Mouse (Mus musculus) midbrain, embryonic 12.5 days (tissue): ENCODE results near the gene Ctxn1. TPM values are rescaled to one million over a fixed set of nuclear protein-coding genes. Genes with fewer than 3 reads are reported as not detected.
A peak's percentile ranks its signal among the peaks of the same experiment; 100 is the strongest.

ENCODE experiments used
- ATAC-seq: fragments of 200-750 bp; cut with Nextera tagmentation; 2 replicates; pipeline ENCODE4 v1.8.0; 2017; ENCODE audit warnings: low read depth, moderate TSS enrichment, moderate library complexity; ENCODE audit not compliant: low FRiP score
- H3K27ac ChIP-seq: fragments of 300-500 bp; sonication (generic); replicated peaks from 2 replicates; pipeline ENCODE4 v1.5.1; 2016; ENCODE audit warnings: mild to moderate bottlenecking
- H3K27me3 ChIP-seq: fragments of 300-500 bp; sonication (generic); 2 replicates; pipeline ENCODE4 v1.6.1; 2016; ENCODE audit warnings: mild to moderate bottlenecking
- H3K36me3 ChIP-seq: fragments of 300-500 bp; sonication (generic); 2 replicates; pipeline ENCODE4 v1.6.1; 2016
- H3K4me1 ChIP-seq: fragments of 300-500 bp; sonication (generic); 2 replicates; pipeline ENCODE4 v1.6.1; 2016
- H3K4me2 ChIP-seq: fragments of 300-500 bp; sonication (generic); replicated peaks from 2 replicates; pipeline ENCODE4 v1.6.1; 2016; ENCODE audit warnings: mild to moderate bottlenecking, moderate library complexity
- H3K4me3 ChIP-seq: fragments of 300-500 bp; sonication (generic); 2 replicates; pipeline ENCODE4 v1.5.1; 2016; ENCODE audit warnings: mild to moderate bottlenecking
- H3K9ac ChIP-seq: fragments of 300-500 bp; sonication (generic); replicated peaks from 2 replicates; pipeline ENCODE4 v1.6.1; 2016; ENCODE audit warnings: mild to moderate bottlenecking, moderate library complexity
- H3K9me3 ChIP-seq: fragments of 300-500 bp; sonication (generic); 2 replicates; pipeline ENCODE4 v1.6.1; 2016; ENCODE audit warnings: mild to moderate bottlenecking
- WGBS: fragments of 180-500 bp; shearing (Covaris S2); methylation state at CpG from one replicate; pipeline ENCODE4 v1.1.7; 2016; 5-methylcytosine and 5-hydroxymethylcytosine counted together
- polyA plus RNA-seq: library from polyadenylated mRNA; unstranded; fragments of >200 nt; fragmentation: Nextera tagmentation; extraction: Ambion mirVana; gene quantifications from 2 replicates; pipeline ENCODE4 v1.2.1, GENCODE M21; 2016

Ctxn1 gene
- polyA plus RNA-seq, 1 experiment from 2014 or later, result 170 TPM

DNA sequence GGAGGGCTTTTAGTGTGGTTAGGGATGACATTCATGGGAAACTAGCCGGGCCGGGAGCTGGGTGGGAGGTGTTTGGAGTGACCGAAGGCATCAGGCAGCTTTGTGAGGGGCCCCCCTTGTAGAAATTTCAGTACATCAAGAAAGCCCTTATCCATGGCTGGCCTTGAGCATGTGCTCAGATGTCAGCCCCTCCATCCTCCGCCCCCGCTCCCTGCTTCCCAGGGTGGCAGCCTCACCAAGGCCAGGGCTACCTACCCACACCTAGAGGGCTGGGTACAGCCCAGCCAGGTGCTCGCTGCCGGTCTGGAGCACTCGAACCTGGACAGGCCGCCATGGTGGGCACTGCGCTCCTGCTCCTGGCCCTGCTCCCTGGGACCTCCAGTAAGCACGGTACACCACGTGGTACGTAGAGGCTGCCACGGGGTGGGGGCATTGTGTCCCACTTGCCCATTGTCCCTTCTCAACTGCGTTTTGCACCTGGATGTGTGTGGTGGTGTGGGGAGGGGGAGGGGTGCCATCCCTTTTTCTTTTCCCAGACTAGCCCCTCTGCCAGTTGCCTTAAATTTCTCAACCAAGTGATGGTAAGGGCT lies 11.0 kb downstream of the Ctxn1 start, which contains the start of gene Tgfbr3l:
Tgfbr3l (plus strand) TSS at position 264 of the 590 bp plus-strand sequence.
- Histone ChIP-seq H3K27ac (no peak within 1 kb of the TSS), H3K9me3 (no peaks in the 10 kb centered on the region), H3K27me3 (peaks cover 20% of the 10 kb centered on the region), H3K4me2 (no peak within 1 kb of the TSS; the same call in 1 of the 2 replicates), H3K9ac (no peak within 1 kb of the TSS), H3K4me3 (no peak within 1 kb of the TSS), H3K4me1 (peaks cover 24% of the 10 kb centered on the region), H3K36me3 (peaks cover 61% of the 10 kb centered on the region)
- no peak for ATAC-seq
- WGBS, result 80% methylated on average over 15 of the region's 15 CpGs

DNA sequence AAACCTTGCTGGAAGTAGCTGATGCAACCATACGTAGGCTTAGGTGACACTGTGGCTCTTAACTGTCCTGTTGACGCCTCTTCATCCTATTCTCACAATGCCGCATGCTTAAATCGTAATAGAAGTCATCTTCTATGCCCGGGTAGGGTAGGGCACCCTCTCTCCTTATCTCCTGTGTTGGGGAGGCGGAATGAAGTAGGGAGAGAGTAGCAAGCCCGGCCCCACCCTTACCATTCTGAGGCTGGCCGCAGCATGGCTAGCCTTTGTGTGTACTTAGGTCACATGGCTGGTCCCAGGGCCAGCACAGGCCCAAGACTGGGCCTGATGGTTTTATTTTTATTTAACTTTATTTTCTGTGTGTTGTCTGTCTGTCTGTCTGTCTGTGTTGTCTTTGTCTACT lies 11.8 kb downstream of the Ctxn1 start:
- H3K4me2 ChIP-seq, result no peak overlapping the region
- no peak overlapping the region for H3K27ac ChIP-seq
- H3K4me3 ChIP-seq, result no peak overlapping the region
- H3K36me3 ChIP-seq, result peaks cover 69% of the 10 kb centered on the region
- peaks cover 20% of the 10 kb centered on the region for H3K27me3 ChIP-seq
- WGBS, result 91% methylated on average over 8 of the region's 8 CpGs
- ATAC-seq, result no peak
- H3K9ac ChIP-seq, result no peak overlapping the region
- peaks cover 19% of the 10 kb centered on the region for H3K4me1 ChIP-seq
- H3K9me3 ChIP-seq, result no peaks in the 10 kb centered on the region

DNA sequence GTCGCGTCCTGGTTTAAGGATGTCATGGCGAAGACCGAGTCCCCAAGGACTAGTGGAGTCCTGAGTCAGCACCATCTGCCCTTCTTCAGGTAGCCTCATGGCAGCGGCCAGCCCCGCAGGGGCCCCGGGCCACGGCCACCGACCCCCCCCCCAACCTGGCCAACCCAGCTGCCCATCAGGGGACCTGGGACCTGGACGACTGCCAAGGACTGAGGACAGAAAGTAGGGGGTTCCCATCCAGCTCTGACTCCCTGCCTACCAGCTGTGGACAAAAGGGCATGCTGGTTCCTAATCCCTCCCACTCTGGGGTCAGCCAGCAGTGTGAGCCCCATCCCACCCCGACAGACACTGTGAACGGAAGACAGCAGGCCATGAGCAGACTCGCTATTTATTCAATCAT lies 13.3 kb downstream of the Ctxn1 start:
- ATAC-seq, result no peak
- no peak overlapping the region for H3K27ac ChIP-seq
- H3K4me2 ChIP-seq, result no peak overlapping the region
- H3K27me3 ChIP-seq, result peaks cover 20% of the 10 kb centered on the region
- H3K36me3 ChIP-seq, result peaks cover 77% of the 10 kb centered on the region
- H3K4me3 ChIP-seq, result no peak overlapping the region
- no peak overlapping the region for H3K9ac ChIP-seq
- H3K4me1 ChIP-seq, result peaks cover 23% of the 10 kb centered on the region
- 82% methylated on average over 13 of the region's 13 CpGs for WGBS
- H3K9me3 ChIP-seq, result no peaks in the 10 kb centered on the region

DNA sequence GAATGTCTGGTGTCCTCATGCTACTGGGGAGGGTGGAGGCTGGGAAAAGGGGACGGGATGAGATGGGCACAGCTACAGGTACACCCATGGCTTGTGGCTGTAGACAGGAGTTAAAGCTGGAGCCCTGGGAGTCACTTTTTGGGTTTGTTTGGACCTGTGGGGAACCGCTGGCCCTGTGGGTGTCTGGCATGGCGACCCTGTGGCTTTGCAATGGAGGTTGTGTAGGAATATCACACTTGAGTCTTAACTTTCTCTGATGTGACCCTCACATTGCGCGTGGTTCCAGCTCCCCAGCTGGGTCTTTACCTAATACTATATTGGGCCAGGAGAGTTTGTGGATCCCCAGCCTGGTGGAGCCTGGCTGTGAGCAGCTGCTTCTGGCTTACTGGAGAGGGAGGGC lies 14.0 kb downstream of the Ctxn1 start:
- no peak overlapping the region for H3K9ac ChIP-seq
- no peak overlapping the region for H3K27ac ChIP-seq
- ATAC-seq, result no peak
- H3K36me3 ChIP-seq, result peaks cover 77% of the 10 kb centered on the region
- no peak overlapping the region for H3K4me2 ChIP-seq
- peaks cover 25% of the 10 kb centered on the region for H3K4me1 ChIP-seq
- peaks cover 20% of the 10 kb centered on the region for H3K27me3 ChIP-seq
- no peak overlapping the region for H3K4me3 ChIP-seq
- no peaks in the 10 kb centered on the region for H3K9me3 ChIP-seq
- 95% methylated on average over 5 of the region's 5 CpGs for WGBS

DNA sequence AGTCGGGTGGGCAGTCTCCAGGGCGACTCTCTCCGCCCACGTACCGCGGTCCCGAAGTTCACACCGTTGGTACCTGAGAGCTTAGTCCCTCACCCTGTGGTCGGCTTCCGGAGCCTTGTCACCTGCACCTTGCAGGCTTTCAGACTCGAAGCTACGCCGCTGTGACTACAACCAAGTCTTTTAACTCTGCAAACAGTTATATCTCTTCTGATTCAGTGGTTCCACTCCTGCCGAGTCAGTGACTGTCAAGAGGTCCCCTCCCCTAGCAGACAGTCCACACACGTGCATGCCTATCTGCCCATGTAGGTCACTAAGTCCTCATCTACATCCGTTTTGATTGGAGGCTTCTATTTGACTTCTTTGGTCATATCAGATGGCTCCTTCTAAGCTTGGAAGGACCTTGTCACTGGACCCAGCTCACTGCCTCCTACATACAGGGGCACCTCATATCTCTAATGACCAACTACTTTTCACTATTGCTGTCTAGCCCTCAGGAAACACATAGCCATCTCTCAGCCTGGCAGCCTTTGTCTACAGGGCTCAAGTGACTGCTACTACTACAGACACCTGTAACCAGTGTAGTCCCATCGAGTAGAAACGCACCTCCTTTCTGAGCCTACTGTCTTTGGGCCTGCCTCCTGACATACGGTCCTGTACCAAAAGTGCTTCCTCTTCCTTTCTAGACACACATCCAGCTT lies 19.7 kb downstream of the Ctxn1 start:
- Histone ChIP-seq H3K9me3 (no peaks in the 10 kb centered on the region), H3K9ac (peak overlapping the region; percentile 70), H3K27me3 (peaks cover 11% of the 10 kb centered on the region; the same call in 1 of the 2 replicates), H3K36me3 (peaks cover 29% of the 10 kb centered on the region), H3K27ac (peak overlapping the region; percentile 87), H3K4me3 (peak overlapping the region; percentile 85), H3K4me1 (peaks cover 27% of the 10 kb centered on the region), H3K4me2 (peak overlapping the region; percentile 81)
- 15% methylated on average over 19 of the region's 19 CpGs for WGBS
- peak; percentile 17 for ATAC-seq

DNA sequence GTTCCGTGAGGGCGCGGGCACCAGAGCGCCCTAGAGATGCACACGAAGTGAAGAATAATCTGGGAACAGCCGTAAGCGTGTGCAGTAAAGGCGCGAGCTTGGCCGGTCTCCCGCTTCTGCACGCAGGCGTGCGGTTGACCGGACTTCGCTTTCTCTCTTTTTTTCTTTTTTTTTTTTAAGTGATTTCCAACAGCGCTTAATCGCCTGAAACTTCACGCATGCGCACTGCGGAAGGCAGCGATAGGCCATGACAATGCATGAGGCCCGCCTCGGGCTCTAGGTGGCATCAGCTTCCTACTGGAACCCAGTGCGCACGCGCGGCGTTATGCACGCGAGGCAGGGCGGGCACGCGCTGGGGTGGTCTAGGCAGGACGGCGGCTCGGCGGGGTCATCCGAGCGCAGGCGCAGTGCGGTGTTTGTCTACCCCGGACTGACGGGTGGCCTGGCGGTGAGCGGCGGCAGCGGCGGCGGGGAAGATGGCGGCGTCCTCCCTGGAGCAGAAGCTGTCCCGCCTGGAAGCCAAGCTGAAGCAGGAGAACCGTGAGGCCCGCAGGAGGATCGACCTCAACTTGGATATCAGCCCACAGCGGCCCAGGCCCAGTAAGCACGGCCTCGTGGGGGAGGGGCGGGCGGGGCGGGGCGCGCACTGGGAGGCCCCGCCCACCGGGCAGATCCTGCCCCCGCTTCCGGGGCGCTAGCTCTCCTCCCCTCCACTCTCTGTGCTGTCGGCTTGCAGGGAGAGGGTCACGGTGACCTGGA lies 20.5 kb downstream of the Ctxn1 start, which contains the start of the genes Map2k7 and Gm49320:
Map2k7 (plus strand) TSS at position 307 of the 759 bp plus-strand sequence.
Gm49320 (plus strand) TSS at position 432 of the 759 bp plus-strand sequence.
- Histone ChIP-seq H3K4me2 (peak within 1 kb of the TSS; percentile 81), H3K9ac (peak within 1 kb of the TSS; percentile 73), H3K9me3 (no peaks in the 10 kb centered on the region), H3K36me3 (peaks cover 22% of the 10 kb centered on the region), H3K27ac (peak within 1 kb of the TSS; percentile 95), H3K4me3 (peak within 1 kb of the TSS; percentile 85), H3K4me1 (peaks cover 27% of the 10 kb centered on the region), H3K27me3 (peaks cover 11% of the 10 kb centered on the region; the same call in 1 of the 2 replicates)
- ATAC-seq, result peak; percentile 94
- under 1% methylated on average over 59 of the region's 71 CpGs for WGBS

DNA sequence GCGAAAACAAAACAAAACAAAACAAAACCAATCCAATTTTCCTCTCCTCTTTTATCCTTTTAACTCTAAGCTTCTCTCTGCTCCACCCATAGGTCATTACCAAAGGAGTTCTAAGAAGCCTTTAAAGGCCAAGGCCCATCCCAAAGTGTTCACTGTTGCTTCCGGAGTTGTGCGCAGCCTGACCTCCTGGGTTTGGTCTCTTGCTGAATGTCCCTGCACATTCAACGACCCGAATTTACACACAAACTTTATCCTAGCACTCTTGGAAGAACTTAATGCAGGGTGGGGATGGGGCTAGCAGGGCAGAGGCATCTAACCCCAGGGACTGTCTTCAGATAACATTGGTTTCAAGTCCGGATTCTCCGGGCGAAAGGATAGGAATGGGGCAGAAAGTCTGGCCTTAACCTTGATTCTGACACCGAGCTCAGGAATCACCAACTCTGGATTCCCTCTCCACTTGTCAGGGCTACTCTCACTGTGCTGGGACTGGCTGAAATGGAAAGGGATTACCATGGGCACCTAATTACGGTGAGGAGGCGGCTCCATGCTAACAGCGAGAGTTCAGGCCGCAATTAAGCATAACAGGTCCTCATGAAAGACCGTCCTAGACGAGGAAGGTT lies 21.1 kb downstream of the Ctxn1 start:
- Histone ChIP-seq H3K4me1 (peaks cover 27% of the 10 kb centered on the region), H3K36me3 (peaks cover 15% of the 10 kb centered on the region), H3K9ac (peak overlapping the region; percentile 73), H3K4me3 (peak overlapping the region; percentile 85), H3K9me3 (no peaks in the 10 kb centered on the region), H3K27me3 (peaks cover 11% of the 10 kb centered on the region; the same call in 1 of the 2 replicates), H3K4me2 (peak overlapping the region; percentile 81), H3K27ac (peak overlapping the region; percentile 95)
- 22% methylated on average over 15 of the region's 15 CpGs for WGBS
- ATAC-seq, result no peak

DNA sequence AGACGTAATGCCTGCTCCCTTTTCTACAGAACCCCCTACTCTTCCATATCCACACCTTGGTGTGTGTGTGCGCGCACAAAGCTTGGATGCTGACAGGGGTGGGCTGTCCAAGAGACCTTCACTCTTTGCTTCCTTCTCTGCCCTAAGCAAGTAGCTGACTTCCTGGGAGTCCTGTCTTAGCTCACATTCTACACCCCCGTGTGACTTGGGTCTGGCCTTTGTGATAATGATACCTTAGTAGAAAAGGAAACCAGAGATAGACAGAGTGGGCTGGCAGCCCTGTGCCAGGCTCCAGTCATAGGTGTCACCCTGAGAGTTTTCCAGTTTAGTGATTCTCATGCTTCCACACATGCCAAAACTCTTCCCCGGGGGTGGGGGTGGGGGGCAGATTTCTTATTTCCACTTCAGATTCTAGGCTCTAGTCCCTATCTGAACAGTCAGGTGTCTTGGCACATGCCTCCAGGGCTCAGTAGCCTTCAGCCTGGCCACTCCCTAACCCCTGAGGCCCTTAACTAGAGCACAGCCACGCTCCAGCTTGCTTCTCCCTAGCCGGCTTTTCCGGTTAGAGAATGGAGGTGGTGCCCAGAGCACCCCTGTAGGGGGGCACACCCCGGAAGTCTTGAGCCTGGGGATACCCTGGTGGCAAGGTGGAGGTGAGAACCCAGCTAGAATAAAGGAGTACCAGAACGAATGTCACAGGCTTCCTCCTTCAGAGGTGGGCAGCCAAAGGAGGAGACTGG lies 28.3 kb downstream of the Ctxn1 start:
- no peak overlapping the region for H3K9ac ChIP-seq

DNA sequence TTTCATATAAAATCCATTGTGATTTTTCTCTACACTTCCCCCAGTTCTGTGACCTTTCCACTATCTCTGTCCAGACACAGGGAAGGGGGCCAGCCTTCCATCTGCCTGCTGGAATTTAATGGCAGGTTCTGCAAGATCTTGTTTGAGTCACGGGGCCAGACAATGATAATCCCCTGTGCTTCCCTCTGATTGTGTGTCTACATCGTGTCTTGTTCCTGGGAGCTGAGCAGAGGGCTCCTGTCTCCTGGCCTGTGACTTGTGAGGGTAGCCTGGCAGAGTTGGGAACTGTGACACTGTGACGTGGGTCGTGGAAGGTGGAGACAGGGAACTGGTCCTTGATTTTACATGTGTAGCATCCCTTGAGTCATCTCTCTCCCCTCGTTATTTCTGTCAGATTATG lies 29.3 kb downstream of the Ctxn1 start:
- Histone ChIP-seq H3K27ac (no peak overlapping the region), H3K9me3 (no peaks in the 10 kb centered on the region), H3K36me3 (no peaks in the 10 kb centered on the region), H3K4me2 (no peak overlapping the region), H3K4me3 (no peak overlapping the region), H3K4me1 (peaks cover 7% of the 10 kb centered on the region), H3K27me3 (peaks cover 28% of the 10 kb centered on the region), H3K9ac (no peak overlapping the region)
- ATAC-seq, result no peak
- 71% methylated on average over 5 of the region's 5 CpGs for WGBS

More for the DNA sequence above, 28.3 kb downstream of the Ctxn1 start:
- Histone ChIP-seq H3K27ac (no peak overlapping the region), H3K27me3 (peaks cover 37% of the 10 kb centered on the region), H3K4me3 (no peak overlapping the region), H3K4me2 (no peak overlapping the region), H3K4me1 (peaks cover 7% of the 10 kb centered on the region), H3K9me3 (no peaks in the 10 kb centered on the region), H3K36me3 (no peaks in the 10 kb centered on the region)
- no peak for ATAC-seq
- WGBS, result 67% methylated on average over 10 of the region's 10 CpGs

DNA sequence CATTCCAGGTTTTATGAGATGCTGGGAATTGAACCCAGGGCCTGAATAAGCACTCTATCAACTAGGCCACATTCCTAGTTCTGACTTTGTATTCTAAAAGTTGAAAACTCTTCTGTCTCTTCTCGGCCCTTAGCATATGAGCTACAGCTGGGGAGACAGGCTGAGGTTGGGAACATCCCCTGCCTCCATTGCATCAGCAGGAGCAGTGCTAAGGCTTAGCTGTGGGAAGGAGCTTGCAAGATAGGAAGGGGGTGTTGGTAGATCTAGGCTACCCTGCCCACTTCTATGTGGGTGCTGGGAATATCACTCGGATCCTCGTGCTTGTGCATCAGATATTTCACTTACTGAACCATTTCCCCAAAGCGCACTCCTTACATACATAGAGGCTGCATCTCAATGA lies 31.2 kb downstream of the Ctxn1 start:
- H3K4me2 ChIP-seq, result no peak overlapping the region
- 91% methylated on average over 4 of the region's 4 CpGs for WGBS
- H3K36me3 ChIP-seq, result no peaks in the 10 kb centered on the region
- peaks cover 7% of the 10 kb centered on the region for H3K4me1 ChIP-seq
- peaks cover 36% of the 10 kb centered on the region for H3K27me3 ChIP-seq
- H3K9me3 ChIP-seq, result no peaks in the 10 kb centered on the region
- no peak overlapping the region for H3K27ac ChIP-seq
- no peak overlapping the region for H3K4me3 ChIP-seq
- H3K9ac ChIP-seq, result no peak overlapping the region
- no peak for ATAC-seq

DNA sequence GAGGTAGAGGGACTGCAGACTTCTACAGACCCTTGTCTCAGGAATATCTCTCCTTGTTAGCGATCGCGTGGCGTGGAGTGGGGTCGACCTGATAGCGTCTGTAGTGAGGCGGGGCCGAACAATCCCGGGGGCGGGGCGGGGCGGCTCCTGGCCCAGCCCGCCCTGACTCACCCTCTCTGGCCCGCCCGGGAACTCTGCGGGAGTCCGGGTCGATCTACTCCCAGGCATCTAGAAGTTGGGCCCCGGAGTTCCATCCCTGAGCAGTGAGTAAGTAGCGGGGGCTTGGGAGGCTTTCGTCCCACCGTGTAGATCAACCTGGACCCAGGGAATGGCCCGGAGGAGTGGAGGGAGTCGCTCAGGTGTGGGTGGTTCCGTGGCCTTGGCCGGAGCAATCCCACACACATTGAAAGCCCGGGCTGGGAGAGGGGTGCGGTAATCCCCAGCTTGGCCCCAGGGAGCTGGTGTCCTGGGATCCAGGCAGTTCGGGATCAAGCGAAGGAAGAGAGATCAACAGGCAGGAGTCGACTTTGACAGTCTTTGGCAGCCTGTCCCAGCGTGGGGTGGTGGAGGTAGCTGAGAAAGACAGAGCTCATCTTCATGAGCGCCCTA lies 32.2 kb downstream of the Ctxn1 start, which contains the start of gene Lrrc8e:
Lrrc8e (plus strand) TSS at position 89 of the 609 bp plus-strand sequence.
- ATAC-seq, result peak; percentile 52; the same call in 1 of the 2 replicates
- H3K36me3 ChIP-seq, result no peaks in the 10 kb centered on the region
- 5% methylated on average over 33 of the region's 33 CpGs for WGBS
- H3K4me3 ChIP-seq, result peak within 1 kb of the TSS; percentile 21
- peaks cover 36% of the 10 kb centered on the region for H3K27me3 ChIP-seq
- 0 out of 2 replicates have a peak within 1 kb of the TSS, but pooled peaks have one; percentile 31 for H3K9ac ChIP-seq
- H3K4me2 ChIP-seq, result peak within 1 kb of the TSS; percentile 45
- H3K9me3 ChIP-seq, result no peaks in the 10 kb centered on the region
- H3K27ac ChIP-seq, result no peak within 1 kb of the TSS
- H3K4me1 ChIP-seq, result peaks cover 7% of the 10 kb centered on the region
